Mouse (Mus musculus) brain, embryonic 18.5 days (tissue): ENCODE measurements around the gene Sbf2.
"Not testable (repeated sequence)": the region's sequence is repeated elsewhere in the genome, so short reads cannot be mapped to it uniquely, and the experiment has no call there.

Source experiments
- DNase-seq: peaks from one replicate; pipeline ENCODE4 v3.0.0-alpha.2; 2012; ENCODE audit warnings: low read depth, low spot score

The Sbf2 gene

DNA sequence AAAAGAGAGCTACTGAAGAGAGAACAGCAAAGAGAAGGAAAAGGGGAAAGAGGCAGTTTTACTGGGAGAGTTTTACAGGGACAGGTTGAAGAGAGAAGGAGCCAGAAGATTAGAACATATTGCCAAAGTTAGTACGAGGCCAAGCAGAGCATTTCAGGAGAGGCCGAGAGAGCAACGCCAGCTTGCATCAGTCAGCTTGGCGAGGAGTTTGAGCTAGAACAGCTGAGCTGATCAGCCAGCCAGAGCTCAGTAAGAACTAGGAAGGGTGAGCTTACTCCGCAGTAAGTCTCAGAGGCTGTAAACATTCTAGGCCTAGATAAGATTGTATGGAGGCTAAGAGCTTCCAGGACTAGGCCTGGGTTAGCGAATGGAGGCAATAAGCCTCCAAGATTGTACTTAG lies 222.1 kb downstream of the Sbf2 start:
- no peak for DNase-seq

DNA sequence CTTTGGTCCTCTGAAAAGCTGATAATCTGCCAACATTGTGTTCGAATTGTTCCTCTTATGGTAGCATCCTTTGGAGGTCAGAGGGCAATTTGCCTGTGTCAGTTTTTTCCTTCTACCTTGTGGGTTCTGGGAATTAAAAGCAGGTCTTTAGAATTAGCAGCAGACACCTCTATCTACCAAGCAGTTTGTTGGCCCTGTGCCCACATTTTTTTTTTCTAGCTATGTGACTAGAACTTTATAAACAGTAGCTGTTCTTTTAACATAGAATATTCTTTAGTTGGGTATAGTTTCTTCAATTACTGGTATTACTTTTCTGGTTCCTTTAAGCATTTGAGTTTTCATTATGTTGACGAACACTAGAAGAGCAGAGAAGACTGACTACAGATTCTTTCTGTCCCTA lies 223.1 kb downstream of the Sbf2 start:
- DNase-seq, result no peak

- DNase-seq, result not testable (repeated sequence)
These were observed 225.8 kb downstream of the Sbf2 start for GRCm38 (mm10) chr7:110388889-110389288.

- DNase-seq, result no peak
These were observed 227.2 kb downstream of the Sbf2 start for GRCm38 (mm10) chr7:110387565-110387964.

GRCm38 (mm10) chr7:110385482-110385881 lies 229.2 kb downstream of the Sbf2 start:
- no peak for DNase-seq

- DNase-seq, result no peak
These were observed 230.4 kb downstream of the Sbf2 start for GRCm38 (mm10) chr7:110384343-110384742.

GRCm38 (mm10) chr7:110381625-110382024 lies 233.1 kb downstream of the Sbf2 start:
- DNase-seq, result no peak

GRCm38 (mm10) chr7:110379335-110379914 lies 235.3 kb downstream of the Sbf2 start:
- DNase-seq, result no peak

DNA sequence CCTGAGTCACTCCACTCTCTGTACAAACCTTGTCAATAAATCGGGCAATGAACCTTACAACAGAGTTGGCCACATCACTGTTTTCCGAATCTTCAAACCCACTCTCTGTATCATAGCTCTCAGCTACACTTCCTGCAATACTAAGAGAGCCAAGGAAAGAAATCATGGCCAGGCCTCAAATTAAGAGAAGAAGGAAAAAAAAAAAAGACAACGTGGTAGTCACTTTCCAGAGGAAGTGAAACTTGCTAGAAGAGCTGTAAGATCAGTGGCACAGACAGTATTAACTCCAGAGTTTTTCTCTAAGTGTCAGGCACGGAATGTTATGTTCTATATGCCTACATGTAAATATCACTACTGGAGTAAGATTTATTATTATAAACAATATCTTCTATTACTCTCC lies 242.2 kb downstream of the Sbf2 start:
- DNase-seq, result no peak

- no peak for DNase-seq
These were observed 252.7 kb downstream of the Sbf2 start for GRCm38 (mm10) chr7:110362005-110362404.

DNA sequence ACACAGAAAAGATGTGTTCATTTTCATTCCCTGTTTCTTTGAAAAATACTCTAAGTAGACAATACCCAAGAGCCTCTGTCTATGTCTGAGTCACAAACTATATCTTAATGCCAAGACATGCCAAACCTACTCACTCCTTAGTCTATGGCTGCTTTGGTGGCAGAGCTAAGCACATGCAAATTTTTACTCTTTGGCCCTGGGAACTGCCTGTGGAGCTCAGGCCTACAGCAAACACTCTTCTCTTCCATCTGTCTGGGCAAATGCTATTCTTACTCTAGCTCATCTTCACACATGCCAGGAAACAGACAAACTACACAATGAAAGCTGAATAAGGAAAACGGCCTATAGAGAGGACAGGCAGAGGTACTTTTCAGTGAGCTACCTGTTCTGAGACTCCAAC lies 253.2 kb downstream of the Sbf2 start:
- DNase-seq, result no peak

DNA sequence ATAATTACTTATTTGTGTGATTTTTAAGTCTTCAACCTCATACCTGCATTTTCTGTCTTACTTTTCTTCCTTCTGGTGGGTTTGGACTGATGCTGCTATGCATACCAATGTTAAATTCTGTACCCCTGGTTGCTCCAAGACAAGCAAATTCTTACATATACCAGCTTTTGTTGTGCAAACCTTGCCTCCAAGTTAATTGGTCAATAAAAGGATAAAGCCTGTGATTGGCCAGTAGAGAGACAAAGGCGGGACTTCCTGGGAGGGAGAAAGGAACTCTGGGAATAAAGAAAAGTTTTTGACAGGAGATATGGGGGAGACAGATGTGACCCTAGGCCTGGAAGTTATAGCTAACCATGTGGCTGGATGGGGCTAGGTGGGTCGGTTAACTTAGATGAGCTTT lies 255.3 kb downstream of the Sbf2 start:
- DNase-seq, result no peak

DNA sequence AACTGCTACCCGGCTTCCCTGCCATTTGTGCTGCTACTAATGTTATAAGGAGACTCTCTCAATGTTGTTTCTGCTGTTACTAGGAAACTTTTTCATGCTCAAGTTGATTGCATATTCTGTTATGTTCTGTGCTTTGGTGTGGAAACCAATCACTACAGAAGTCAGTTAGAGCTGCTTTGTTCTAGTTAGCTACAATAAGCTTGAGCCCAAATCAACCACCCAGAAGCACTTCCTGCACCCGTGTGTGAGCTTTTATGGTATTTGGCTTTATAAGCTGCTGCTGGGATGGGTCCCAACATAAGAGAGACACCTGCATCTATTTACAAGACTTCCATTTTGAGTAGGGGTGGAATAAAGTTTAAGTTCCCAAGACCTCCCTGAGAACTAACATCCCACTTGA lies 260.8 kb downstream of the Sbf2 start:
- DNase-seq, result no peak

- DNase-seq, result no peak
These were observed 267.5 kb downstream of the Sbf2 start for GRCm38 (mm10) chr7:110347250-110347649.

GRCm38 (mm10) chr7:110337601-110338000 lies 277.1 kb downstream of the Sbf2 start:
- DNase-seq, result no peak

- DNase-seq, result no peak
These were observed 289.2 kb downstream of the Sbf2 start for GRCm38 (mm10) chr7:110325381-110326110.

DNA sequence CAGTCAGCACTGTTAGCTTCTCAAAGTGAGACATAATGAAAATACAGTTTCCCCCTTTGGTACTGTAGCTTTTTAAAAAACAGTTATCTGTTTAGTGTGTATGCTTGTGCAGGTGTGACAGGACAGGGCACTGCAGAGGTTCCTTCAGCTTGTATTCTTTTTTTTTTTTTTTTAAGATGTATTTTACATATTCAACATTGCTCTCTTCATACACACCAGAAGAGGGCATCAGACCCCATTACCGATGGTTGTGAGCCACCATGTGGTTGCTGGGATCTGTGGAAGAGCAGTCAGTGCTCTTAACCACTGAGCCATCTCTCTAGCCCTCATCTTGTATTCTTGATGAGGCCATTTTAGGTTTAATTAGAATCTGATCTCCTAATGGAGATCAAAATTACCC lies 289.9 kb downstream of the Sbf2 start:
- DNase-seq, result no peak

- DNase-seq, result no peak
These were observed 293.6 kb downstream of the Sbf2 start for GRCm38 (mm10) chr7:110321106-110321505.

GRCm38 (mm10) chr7:110318971-110319519 lies 295.7 kb downstream of the Sbf2 start:
- no peak for DNase-seq

- DNase-seq, result no peak
These were observed 297.3 kb downstream of the Sbf2 start for GRCm38 (mm10) chr7:110317412-110317811.

DNA sequence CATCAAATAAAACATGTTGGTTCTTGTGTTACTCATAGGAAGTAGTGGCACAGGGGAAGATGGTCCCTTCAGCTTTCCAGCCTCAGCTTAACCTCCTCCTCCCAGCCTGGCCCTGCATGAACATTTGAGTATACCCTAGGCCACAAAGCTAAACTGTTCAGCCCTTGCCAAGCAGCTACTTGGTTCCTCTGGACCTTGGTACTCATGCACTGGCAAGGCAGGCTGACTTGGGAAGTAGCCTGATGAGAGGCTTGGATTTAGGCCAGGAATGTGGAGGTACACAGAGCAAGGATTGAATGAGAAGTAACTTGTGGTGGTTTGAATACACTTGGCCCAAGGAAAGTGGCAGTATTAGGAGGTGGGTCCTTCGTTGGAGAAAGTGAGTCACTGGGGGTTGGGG lies 299.4 kb downstream of the Sbf2 start:
- no peak for DNase-seq

DNA sequence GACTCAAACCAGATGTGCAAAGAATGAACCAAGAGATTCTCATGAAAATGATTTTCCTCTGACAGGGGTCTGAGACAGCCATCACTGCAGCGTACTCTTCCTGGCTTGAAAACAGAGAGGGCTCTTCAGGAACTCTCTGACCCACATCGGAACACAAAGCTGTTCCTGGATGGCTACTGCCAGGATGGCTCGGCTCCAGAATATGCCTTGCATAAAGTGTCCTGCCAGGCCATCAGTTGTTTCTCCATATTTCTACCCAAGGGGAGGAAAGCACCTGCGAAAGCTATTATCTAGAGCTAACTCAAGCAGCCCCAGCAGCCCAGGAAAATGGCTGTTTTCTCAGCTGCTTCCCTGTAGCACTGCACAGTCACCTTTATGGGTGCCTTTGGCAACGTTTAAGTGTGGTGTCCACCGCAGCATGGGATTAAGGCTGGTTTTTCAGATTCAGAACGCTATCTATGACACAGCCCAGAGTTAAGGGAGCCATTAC lies 300.3 kb downstream of the Sbf2 start:
- no peak for DNase-seq

GRCm38 (mm10) chr7:110313392-110314055 lies 301.2 kb downstream of the Sbf2 start:
- no peak for DNase-seq
